Mouse (Mus musculus): ENCODE measurements at regions not wholly inside any gene's neighbourhood (a gene's known extent, or its start where the extent isn't known, plus 50 kb on each side); places are given as distances from the start of the nearest gene placed in this dataset.

GRCm38 (mm10) chr11:7348601-7349000 is 134.9 kb upstream of the Igfbp3 start:
- DNase-seq (ENCODE audit: low spot score): no peak

GRCm38 (mm10) chr11:7337826-7338225 is 124.1 kb upstream of the Igfbp3 start:
- no peak for DNase-seq (ENCODE audit: low spot score)

- no peak for DNase-seq (ENCODE audit: low spot score)
Observed at GRCm38 (mm10) chr11:7317409-7317970, 103.8 kb upstream of the Igfbp3 start.

GRCm38 (mm10) chr11:7296252-7296651 is 82.5 kb upstream of the Igfbp3 start:
- DNase-seq (ENCODE audit: low spot score): no peak

- no peak for DNase-seq (ENCODE audit: low spot score)
Observed at GRCm38 (mm10) chr11:7289242-7289938, 75.7 kb upstream of the Igfbp3 start.

- DNase-seq (ENCODE audit: low spot score): no peak
Observed at GRCm38 (mm10) chr11:7284836-7285490, 71.2 kb upstream of the Igfbp3 start.

GRCm38 (mm10) chr11:7282981-7283380 is 69.3 kb upstream of the Igfbp3 start:
- DNase-seq (ENCODE audit: low spot score): no peak

- no peak for DNase-seq (ENCODE audit: low spot score)
Observed at GRCm38 (mm10) chr11:7282188-7282587, 68.5 kb upstream of the Igfbp3 start.

GRCm38 (mm10) chr11:7281656-7282055 is 67.9 kb upstream of the Igfbp3 start:
- no peak for DNase-seq (ENCODE audit: low spot score)

GRCm38 (mm10) chr11:7279891-7280290 is 66.2 kb upstream of the Igfbp3 start:
- DNase-seq (ENCODE audit: low spot score): no peak

GRCm38 (mm10) chr11:7272543-7272942 is 58.8 kb upstream of the Igfbp3 start:
- no peak for DNase-seq (ENCODE audit: low spot score)

- DNase-seq (ENCODE audit: low spot score): no peak
Observed at GRCm38 (mm10) chr11:7270916-7271315, 57.2 kb upstream of the Igfbp3 start.

GRCm38 (mm10) chr11:7263971-7264370 is 50.2 kb upstream of the Igfbp3 start:
- DNase-seq (ENCODE audit: low spot score): no peak
